Mouse (Mus musculus): ENCODE results near the gene Gpbar1.
"Not testable (repeated sequence)": the region's sequence is repeated elsewhere in the genome, so short reads cannot be mapped to it uniquely, and the experiment has no call there.

Gpbar1 gene

GRCm38 (mm10) chr1:74277041-74277440 is 1.3 kb upstream of the Gpbar1 start:
- ATAC-seq (ENCODE audit: insufficient number of reproducible peaks, low FRiP score, low TSS enrichment): no peak

DNA sequence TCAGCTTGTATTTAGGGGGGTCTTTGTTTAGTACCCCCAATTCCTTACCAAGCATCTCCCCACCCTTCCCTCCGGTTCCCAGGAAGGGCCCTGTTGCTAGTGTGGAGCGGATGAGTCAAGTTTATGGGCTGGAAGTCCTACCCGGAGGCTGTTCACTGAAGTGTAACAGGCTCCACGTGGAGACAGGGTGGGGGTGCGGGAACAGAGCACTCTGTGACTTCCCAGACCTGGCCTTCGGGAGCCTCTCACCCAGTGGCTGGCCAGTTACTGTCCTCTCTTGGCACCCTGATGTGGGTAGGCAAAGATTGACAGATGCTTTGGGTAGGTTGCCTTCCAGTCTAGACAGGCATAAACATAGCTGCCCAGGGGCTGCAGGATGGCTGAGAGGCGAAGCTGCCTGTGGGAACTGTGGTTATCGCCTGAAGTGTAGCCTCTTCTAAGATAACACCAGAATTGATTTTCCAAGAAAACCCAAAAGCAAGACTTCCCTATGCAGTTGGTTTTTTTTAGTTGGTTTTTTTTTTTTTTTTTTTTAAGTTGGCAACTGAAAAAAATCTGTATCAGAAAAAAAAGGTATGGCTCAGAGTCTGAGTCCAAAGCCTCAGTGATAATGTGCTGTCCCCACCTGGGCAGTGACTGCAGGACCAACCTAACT is 340 bp upstream of the Gpbar1 start:
- no peak for ATAC-seq (ENCODE audit: insufficient number of reproducible peaks, low FRiP score, low TSS enrichment)

GRCm38 (mm10) chr1:74278988-74279387 is 638 bp downstream of the Gpbar1 start:
- no peak for ATAC-seq (ENCODE audit: insufficient number of reproducible peaks, low FRiP score, low TSS enrichment)

- ATAC-seq (ENCODE audit: insufficient number of reproducible peaks, low FRiP score, low TSS enrichment): no peak
Observed at GRCm38 (mm10) chr1:74280591-74281325, 2.4 kb downstream of the Gpbar1 start.

DNA sequence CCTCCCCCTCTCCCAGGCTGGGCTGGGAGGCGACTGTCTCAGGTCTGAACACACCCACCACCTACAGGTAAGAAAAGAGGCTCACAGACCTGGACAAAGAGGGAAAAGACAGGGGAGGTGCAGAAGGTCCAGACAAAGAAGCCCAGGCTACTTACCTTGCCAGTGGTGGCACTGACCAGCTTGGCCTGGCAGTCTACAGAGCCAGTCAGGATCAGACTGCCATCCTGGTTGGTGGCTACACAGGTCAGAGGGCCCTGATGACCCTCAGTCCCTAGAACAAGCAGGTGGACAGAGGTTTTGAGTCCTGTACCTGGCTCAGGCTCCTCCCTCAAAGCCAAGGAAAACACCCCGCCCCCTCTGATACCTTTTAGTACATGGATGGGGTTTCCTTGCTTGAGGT is 3.0 kb downstream of the Gpbar1 start:
- no peak for ATAC-seq (ENCODE audit: insufficient number of reproducible peaks, low FRiP score, low TSS enrichment)

DNA sequence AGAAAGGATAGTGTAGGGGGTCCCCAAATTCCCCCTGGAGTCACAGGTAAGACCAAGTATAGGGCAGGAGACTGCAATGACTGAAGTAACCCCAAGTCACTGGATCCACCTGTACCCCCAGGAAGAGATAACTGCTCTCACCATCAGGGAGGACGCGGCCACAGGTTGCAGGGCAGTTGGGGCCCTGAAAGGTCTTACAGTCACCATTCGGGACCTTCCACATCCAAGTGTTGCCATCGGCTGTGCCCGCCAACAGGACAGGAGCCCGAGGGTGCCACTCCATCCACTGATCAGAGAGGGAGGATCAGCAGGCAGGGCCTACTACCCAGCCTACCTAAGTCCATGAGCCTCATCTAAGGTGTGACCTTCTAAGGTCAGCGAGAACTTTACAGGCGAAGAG is 3.5 kb downstream of the Gpbar1 start:
- ATAC-seq (ENCODE audit: insufficient number of reproducible peaks, low FRiP score, low TSS enrichment): no peak

DNA sequence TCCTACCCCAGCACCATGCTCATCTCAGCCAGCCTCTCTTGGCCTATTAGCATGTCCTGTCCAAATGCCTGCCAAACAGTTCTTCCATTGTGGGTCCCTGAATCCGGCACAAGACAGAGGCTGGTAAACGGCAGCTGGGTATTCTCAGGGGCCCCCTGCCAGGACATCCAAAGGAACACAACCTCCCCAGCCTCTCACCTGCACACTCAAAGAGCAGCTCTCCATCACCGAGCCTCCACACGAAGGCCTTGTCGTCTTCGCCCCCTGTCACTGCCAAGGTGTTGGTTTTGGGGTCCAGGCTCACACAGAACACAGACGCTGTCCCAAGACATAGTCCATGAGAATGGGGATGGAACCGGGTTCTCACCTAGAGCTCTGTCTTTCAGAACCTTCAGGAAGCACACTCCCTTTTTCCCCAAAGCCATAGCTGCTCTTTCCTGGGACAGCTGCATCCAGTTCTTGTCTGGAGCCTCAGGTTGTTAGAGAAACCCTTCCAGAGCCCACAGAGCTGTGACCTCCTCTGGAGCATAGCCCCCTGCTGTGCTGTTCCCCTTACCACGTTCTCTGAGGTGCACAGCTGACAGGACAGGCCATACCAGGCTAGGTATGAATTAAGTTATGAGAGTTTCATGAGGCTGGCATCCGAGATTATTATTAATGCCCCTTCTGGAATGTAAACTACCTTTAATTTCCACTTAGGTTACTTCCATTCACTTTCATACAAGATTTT is 4.7 kb downstream of the Gpbar1 start:
- ATAC-seq (ENCODE audit: insufficient number of reproducible peaks, low FRiP score, low TSS enrichment): no peak

DNA sequence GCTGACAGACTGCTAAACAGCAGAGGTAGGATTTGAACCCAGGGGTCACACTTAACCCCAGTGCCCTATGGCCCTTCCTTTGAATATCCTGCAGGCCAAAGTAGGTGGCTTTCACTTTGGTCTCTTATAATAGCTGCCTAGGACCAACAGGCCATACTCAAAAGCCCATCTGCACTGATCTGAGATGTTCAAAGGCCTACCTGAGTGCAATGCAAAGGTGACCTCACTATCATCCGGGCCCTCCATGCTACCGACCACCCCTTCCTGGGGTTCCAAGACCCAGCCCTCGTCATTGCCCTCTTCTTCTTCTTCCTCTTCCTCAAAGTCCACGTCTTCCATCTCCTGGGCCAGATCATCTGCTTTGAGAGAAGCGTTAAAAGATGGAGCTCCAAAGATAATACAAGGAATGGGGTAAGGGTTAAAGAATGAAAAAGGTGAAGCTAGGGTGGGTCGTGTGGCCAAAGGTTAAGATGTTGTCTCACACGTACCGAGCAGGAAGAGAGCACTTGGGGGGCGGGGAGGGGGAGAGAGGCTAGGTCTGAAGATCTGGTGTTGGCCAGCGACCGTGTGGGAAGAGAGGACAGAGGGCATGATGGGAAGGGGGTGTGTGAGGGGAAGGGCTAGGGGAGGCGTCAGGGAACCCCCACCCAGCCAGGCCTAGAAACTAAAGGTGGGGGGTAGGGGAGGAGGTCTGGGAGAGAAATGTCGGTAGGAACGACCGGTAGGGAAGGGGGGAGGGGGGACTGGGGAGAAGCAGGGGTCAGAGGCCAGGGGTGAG is 5.5 kb downstream of the Gpbar1 start:
- 0 out of 2 replicates have a peak, but pooled peaks have one; percentile 0 for ATAC-seq (ENCODE audit: insufficient number of reproducible peaks, low FRiP score, low TSS enrichment)

DNA sequence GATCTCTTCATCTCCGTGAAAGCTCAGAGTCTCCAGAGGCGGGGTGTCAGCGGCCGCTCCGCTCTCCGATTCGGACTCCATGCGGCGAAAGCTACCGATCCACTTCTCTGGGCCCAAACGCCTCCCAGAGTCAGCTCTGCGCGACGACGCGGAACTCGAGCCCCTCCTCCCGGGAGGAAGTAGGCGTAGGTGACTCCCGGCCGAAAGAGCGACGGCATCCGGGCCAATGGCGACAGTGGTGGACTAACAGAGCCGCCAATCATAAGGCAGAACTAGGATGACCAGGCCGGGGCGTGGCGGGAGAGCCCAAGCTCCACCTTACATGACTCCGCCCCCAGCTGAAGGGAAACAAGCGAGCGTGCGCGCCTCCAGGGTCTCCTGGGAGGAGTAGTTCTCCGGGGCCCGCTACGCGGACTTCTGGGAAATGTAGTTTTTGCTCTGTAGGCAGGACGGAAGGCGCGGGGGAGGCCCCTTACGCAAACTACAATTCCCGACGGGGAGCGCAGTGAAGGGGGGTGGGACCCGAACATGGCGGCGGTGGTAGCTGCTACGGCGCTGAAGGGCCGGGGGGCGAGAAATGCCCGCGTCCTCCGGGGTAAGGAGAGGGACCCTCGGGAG is 6.3 kb downstream of the Gpbar1 start, which contains the start of the genes Aamp and Pnkd:
Aamp (minus strand) TSS at position 196 of the 618 bp plus-strand sequence.
Pnkd (plus strand) TSS at position 388 of the 618 bp plus-strand sequence.
- ATAC-seq (ENCODE audit: insufficient number of reproducible peaks, low FRiP score, low TSS enrichment): peak; percentile 91

GRCm38 (mm10) chr1:74285212-74286010 is 7.1 kb downstream of the Gpbar1 start:
- ATAC-seq (ENCODE audit: insufficient number of reproducible peaks, low FRiP score, low TSS enrichment): no peak

- ATAC-seq (ENCODE audit: insufficient number of reproducible peaks, low FRiP score, low TSS enrichment): not testable (repeated sequence)
Observed at GRCm38 (mm10) chr1:74286869-74287607, 8.7 kb downstream of the Gpbar1 start.

GRCm38 (mm10) chr1:74288327-74288726 is 10.0 kb downstream of the Gpbar1 start:
- no peak for ATAC-seq (ENCODE audit: insufficient number of reproducible peaks, low FRiP score, low TSS enrichment)

DNA sequence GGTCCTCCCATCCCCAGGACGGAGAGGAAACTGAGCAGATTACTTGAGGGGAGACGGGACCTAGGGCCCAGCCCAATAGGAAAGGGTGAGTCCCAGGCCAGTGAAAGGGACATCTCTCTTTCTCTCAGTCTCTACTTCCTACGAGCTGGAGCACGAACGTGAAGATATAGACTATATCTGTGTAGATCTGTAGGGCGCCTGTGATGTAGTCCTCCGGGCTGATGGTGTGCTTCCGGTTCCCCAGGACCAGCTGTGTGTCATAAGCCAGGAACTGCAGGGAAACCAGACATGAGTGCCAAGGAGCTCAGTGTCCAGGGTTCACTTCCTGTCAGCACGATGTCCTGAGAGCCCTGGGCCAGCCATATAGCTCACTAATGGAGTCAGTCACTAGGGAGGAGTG is 10.9 kb downstream of the Gpbar1 start:
- ATAC-seq (ENCODE audit: insufficient number of reproducible peaks, low FRiP score, low TSS enrichment): no peak

DNA sequence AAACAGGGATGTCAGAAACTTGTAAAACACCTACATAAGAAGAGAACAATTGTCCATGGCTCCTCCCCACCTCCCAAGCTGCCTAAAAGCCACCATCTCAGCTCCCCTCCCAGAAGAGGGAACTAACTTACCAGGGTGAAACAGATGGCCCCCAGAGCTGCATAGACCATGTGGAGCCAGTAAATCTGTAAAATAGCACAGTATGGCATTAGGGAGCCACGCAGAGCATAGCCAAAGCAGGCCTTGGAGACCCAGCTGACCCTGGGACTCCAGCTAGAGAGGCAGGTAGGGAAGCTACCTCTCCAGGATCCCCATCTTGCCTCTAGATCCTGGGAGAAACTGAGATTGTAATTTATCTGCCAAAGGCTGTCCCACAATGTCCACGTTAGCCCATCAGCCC is 11.4 kb downstream of the Gpbar1 start:
- ATAC-seq (ENCODE audit: insufficient number of reproducible peaks, low FRiP score, low TSS enrichment): no peak

DNA sequence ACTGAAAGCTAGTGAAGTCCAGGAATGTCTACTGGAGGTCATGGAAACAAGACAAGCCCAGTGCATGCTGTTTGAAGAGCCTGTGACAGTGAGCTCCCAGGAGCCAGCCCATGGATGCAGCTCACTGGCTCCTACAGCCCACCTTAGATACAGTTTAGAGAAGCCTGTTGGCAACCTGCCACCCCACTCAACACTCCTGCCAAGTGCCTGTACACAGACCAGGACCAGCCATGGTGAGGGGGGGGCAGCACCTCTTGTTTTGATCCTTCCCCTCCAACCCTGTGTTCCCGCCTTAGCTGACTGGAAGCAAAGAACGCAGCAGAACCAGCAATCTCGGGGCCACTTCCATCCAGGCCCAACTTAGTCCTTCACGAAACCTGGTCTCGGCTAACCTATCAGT is 11.8 kb downstream of the Gpbar1 start:
- ATAC-seq (ENCODE audit: insufficient number of reproducible peaks, low FRiP score, low TSS enrichment): no peak

GRCm38 (mm10) chr1:74292331-74293020 is 14.1 kb downstream of the Gpbar1 start:
- ATAC-seq (ENCODE audit: insufficient number of reproducible peaks, low FRiP score, low TSS enrichment): no peak

DNA sequence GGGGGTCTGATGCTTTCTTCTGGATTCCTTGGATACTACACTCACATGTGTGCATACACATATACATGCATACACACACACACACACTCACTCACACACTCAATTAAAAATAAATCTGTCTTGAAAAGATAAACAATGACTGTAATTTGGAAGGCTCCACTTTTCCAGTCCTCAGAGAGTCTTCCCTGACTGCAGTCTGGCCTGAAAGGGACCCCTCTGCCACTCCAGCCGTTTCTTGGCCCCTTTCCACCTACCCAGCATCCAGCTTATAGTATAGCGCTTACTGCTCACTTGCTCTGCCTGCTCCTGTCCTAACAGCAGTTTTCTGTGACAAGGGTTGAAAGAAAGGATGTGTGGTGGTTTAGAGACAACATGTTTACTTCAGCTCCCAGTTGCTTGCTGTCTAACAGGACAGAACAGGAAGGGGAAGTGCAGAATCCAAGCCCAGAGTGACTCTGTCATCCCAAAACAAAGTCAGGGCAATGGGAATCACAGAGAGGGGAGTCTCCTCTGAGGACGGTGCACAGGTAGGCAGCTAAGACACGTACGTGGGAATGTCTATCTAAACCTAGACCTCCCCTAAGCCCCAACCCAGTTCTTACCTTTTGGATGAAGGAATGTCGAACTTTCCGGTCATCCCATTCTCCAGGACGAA is 15.1 kb downstream of the Gpbar1 start:
- no peak for ATAC-seq (ENCODE audit: insufficient number of reproducible peaks, low FRiP score, low TSS enrichment)
